Mouse (Mus musculus) macrophage (primary cell): ENCODE measurements around the gene Hydin. TPM values are rescaled to one million over a fixed set of nuclear protein-coding genes. Genes with fewer than 3 reads are reported as not detected.
A peak's percentile ranks its signal among the peaks of the same experiment; 100 is the strongest.

Experiments used
- H3K27ac ChIP-seq: fragments of 350-480 bp; formaldehyde crosslinking; 2 replicates; pipeline ENCODE4 v1.9.0; 2021
- H3K36me3 ChIP-seq: fragments of 350-480 bp; formaldehyde crosslinking; 2 replicates; pipeline ENCODE4 v1.9.0; 2021; ENCODE audit errors: inconsistent target
- H3K4me3 ChIP-seq: fragments of 350-480 bp; formaldehyde crosslinking; 2 replicates; pipeline ENCODE4 v1.9.0; 2021; ENCODE audit errors: inconsistent target
- H3K79me2 ChIP-seq: fragments of 350-480 bp; formaldehyde crosslinking; 2 replicates; pipeline ENCODE4 v1.9.0; 2021; ENCODE audit errors: inconsistent target
- WGBS: methylation state at CpG from one replicate; pipeline ENCODE4 v1.1.7; 2026; ENCODE audit warnings: inconsistent platforms; ENCODE audit not compliant: missing documents; 5-methylcytosine and 5-hydroxymethylcytosine counted together
- polyA plus RNA-seq: library from polyadenylated mRNA; stranded (reverse); fragments of 250-400 nt; gene quantifications from 3 replicates; pipeline ENCODE4 v1.2.4, GENCODE M21; 2018; ENCODE audit warnings: inconsistent platforms

Gene Hydin
- polyA plus RNA-seq, 1 experiment from 2014 or later, result not detected

GRCm38 (mm10) chr8:110630571-110631071 lies 363.8 kb downstream of the Hydin start:
- Histone ChIP-seq H3K4me3 (no peak overlapping the region), H3K36me3 (peaks cover 38% of the 10 kb centered on the region), H3K27ac (peak overlapping the region; percentile 45), H3K79me2 (peaks cover 76% of the 10 kb centered on the region)
- WGBS, result 68% methylated on average over 8 of the region's 8 CpGs

- peaks cover 44% of the 10 kb centered on the region for H3K36me3 ChIP-seq
- peaks cover 70% of the 10 kb centered on the region for H3K79me2 ChIP-seq
- WGBS, result 85% methylated on average over 7 of the region's 7 CpGs
- H3K27ac ChIP-seq, result peak overlapping the region; percentile 45
- no peak overlapping the region for H3K4me3 ChIP-seq
These were observed 364.4 kb downstream of the Hydin start for GRCm38 (mm10) chr8:110631201-110631600.

GRCm38 (mm10) chr8:110633814-110634213 lies 367.0 kb downstream of the Hydin start:
- peaks cover 44% of the 10 kb centered on the region for H3K79me2 ChIP-seq
- WGBS, result 98% methylated on average over 3 of the region's 3 CpGs
- H3K36me3 ChIP-seq, result peaks cover 69% of the 10 kb centered on the region
- H3K4me3 ChIP-seq, result no peak overlapping the region
- H3K27ac ChIP-seq, result no peak overlapping the region

- 100% methylated on average over 4 of the region's 6 CpGs for WGBS
- peaks cover 82% of the 10 kb centered on the region for H3K36me3 ChIP-seq
These were observed 369.4 kb downstream of the Hydin start for GRCm38 (mm10) chr8:110636182-110636581.

GRCm38 (mm10) chr8:110642331-110642730 lies 375.6 kb downstream of the Hydin start:
- Histone ChIP-seq H3K4me3 (no peak overlapping the region), H3K27ac (no peak overlapping the region), H3K79me2 (no peaks in the 10 kb centered on the region), H3K36me3 (peaks cover 74% of the 10 kb centered on the region)
- WGBS, result 90% methylated on average over 5 of the region's 5 CpGs

More at GRCm38 (mm10) chr8:110636182-110636581, 369.4 kb downstream of the Hydin start:
- H3K79me2 ChIP-seq, result peaks cover 20% of the 10 kb centered on the region
- H3K27ac ChIP-seq, result no peak overlapping the region
- H3K4me3 ChIP-seq, result no peak overlapping the region

- 93% methylated on average over 4 of the region's 4 CpGs for WGBS
- Histone ChIP-seq H3K79me2 (no peaks in the 10 kb centered on the region), H3K27ac (no peak overlapping the region), H3K4me3 (no peak overlapping the region), H3K36me3 (peaks cover 66% of the 10 kb centered on the region)
These were observed 376.4 kb downstream of the Hydin start for GRCm38 (mm10) chr8:110643177-110643576.

- WGBS, result 96% methylated on average over 4 of the region's 4 CpGs
- Histone ChIP-seq H3K36me3 (peaks cover 69% of the 10 kb centered on the region), H3K4me3 (no peak overlapping the region), H3K27ac (no peak overlapping the region), H3K79me2 (no peaks in the 10 kb centered on the region)
These were observed 377.6 kb downstream of the Hydin start for GRCm38 (mm10) chr8:110644422-110644821.

GRCm38 (mm10) chr8:110644901-110645300 lies 378.1 kb downstream of the Hydin start:
- Histone ChIP-seq H3K79me2 (no peaks in the 10 kb centered on the region), H3K36me3 (peaks cover 73% of the 10 kb centered on the region), H3K27ac (no peak overlapping the region), H3K4me3 (no peak overlapping the region)
- WGBS, result 100% methylated on average over 2 of the region's 2 CpGs

GRCm38 (mm10) chr8:110645340-110645739 lies 378.6 kb downstream of the Hydin start:
- Histone ChIP-seq H3K79me2 (no peaks in the 10 kb centered on the region), H3K27ac (no peak overlapping the region), H3K36me3 (peaks cover 73% of the 10 kb centered on the region), H3K4me3 (no peak overlapping the region)
- 88% methylated on average over 3 of the region's 3 CpGs for whole genome bisulfite sequencing

GRCm38 (mm10) chr8:110646064-110646463 lies 379.3 kb downstream of the Hydin start:
- WGBS, result 50% methylated on average over 6 of the region's 6 CpGs
- Histone ChIP-seq H3K4me3 (no peak overlapping the region), H3K79me2 (no peaks in the 10 kb centered on the region), H3K27ac (no peak overlapping the region), H3K36me3 (peaks cover 73% of the 10 kb centered on the region)

GRCm38 (mm10) chr8:110648577-110648976 lies 381.8 kb downstream of the Hydin start:
- Histone ChIP-seq H3K36me3 (peaks cover 78% of the 10 kb centered on the region), H3K27ac (no peak overlapping the region), H3K79me2 (no peaks in the 10 kb centered on the region), H3K4me3 (no peak overlapping the region)
- WGBS, result 95% methylated on average over 3 of the region's 3 CpGs

GRCm38 (mm10) chr8:110649286-110649685 lies 382.5 kb downstream of the Hydin start:
- Histone ChIP-seq H3K36me3 (peaks cover 76% of the 10 kb centered on the region), H3K4me3 (no peak overlapping the region), H3K27ac (no peak overlapping the region), H3K79me2 (no peaks in the 10 kb centered on the region)
- WGBS, result 97% methylated on average over 6 of the region's 6 CpGs

- Histone ChIP-seq H3K36me3 (peaks cover 70% of the 10 kb centered on the region), H3K27ac (no peak overlapping the region), H3K79me2 (no peaks in the 10 kb centered on the region), H3K4me3 (no peak overlapping the region)
- 95% methylated on average over 9 of the region's 9 CpGs for WGBS
These were observed 384.1 kb downstream of the Hydin start for GRCm38 (mm10) chr8:110650838-110651237.

- H3K79me2 ChIP-seq, result no peaks in the 10 kb centered on the region
- H3K27ac ChIP-seq, result no peak overlapping the region
- no peak overlapping the region for H3K4me3 ChIP-seq
- H3K36me3 ChIP-seq, result peaks cover 69% of the 10 kb centered on the region
- 95% methylated on average over 4 of the region's 4 CpGs for WGBS
These were observed 385.1 kb downstream of the Hydin start for GRCm38 (mm10) chr8:110651847-110652246.

- Histone ChIP-seq H3K36me3 (peaks cover 81% of the 10 kb centered on the region), H3K27ac (no peak overlapping the region), H3K4me3 (no peak overlapping the region), H3K79me2 (no peaks in the 10 kb centered on the region)
- WGBS, result 95% methylated on average over 9 of the region's 9 CpGs
These were observed 387.6 kb downstream of the Hydin start for GRCm38 (mm10) chr8:110654075-110655060.
